Mouse (Mus musculus) testis, postnatal 14 days (tissue): ENCODE measurements around the gene Gm21721.
"Not testable (repeated sequence)": the region's sequence is repeated elsewhere in the genome, so short reads cannot be mapped to it uniquely, and the experiment has no call there.

Experiments
- DNase-seq: peaks from one replicate; pipeline ENCODE4 v3.0.0; 2021; ENCODE audit warnings: low spot score

The Gm21721 gene

GRCm38 (mm10) chrY:9202090-9202489 is at the start of gene Gm21721:
Gene Gm21721, minus strand, starts transcription at chrY:9202190.
- not testable (repeated sequence) for DNase-seq
